Mouse (Mus musculus) retina, adult 2 months (tissue): ENCODE data around the gene Ube4a.
"Not testable (repeated sequence)": the region's sequence is repeated elsewhere in the genome, so short reads cannot be mapped to it uniquely, and the experiment has no call there.

ENCODE experiments used
- DNase-seq: peaks from one replicate; pipeline ENCODE4 v3.0.0-alpha.2; 2012; ENCODE audit warnings: low read depth, low spot score

The Ube4a gene

GRCm38 (mm10) chr9:44981104-44981503 is 15.7 kb upstream of the Ube4a start:
- DNase-seq = no peak

- DNase-seq = no peak
Observed at GRCm38 (mm10) chr9:44980242-44980641, 14.8 kb upstream of the Ube4a start, which contains the start of gene Cd3g. Gene Cd3g, minus strand, starts transcription at chr9:44980431.

GRCm38 (mm10) chr9:44979806-44980205 is 14.4 kb upstream of the Ube4a start:
- no peak for DNase-seq

DNA sequence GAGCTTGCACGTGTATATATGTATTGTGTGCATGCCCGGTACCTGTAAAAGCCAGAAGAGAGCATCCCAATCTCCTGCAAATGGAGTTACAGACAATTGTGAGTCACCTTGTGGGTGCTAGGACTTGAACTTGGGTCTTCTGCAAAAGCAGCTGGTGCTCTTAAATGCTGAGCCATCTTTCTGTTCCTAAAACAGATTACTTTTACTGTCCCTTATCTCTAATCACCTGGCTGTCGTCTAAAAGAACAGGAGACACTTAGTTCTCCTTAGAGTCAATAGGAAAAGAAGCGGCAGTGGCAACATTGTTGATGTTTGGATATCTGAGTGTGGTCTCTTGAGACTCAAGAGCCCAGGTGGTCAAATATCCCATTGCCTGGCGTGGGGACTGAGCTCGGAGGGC is 12.4 kb upstream of the Ube4a start:
- no peak for DNase-seq

DNA sequence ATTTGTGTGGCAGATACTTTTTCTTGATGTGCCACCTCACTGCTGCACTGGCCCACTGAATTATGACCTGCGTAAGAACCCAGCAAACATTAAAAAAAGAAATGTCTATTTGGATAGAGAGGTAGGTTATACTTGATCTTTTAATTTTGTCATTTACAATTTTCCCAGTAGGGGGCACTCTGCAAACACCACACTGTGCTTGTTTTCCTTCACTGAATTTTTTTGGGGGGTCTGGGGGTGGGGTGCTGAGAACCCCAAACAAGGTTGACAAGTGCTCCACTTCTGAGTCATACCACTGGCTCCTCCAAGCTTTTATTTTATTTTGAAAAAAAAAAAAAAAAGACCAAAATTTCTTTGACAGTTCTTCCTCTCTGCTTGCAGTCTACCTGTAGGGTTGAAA is 4.0 kb upstream of the Ube4a start:
- no peak for DNase-seq

GRCm38 (mm10) chr9:44967763-44968162 is 2.4 kb upstream of the Ube4a start:
- DNase-seq = not testable (repeated sequence)

DNA sequence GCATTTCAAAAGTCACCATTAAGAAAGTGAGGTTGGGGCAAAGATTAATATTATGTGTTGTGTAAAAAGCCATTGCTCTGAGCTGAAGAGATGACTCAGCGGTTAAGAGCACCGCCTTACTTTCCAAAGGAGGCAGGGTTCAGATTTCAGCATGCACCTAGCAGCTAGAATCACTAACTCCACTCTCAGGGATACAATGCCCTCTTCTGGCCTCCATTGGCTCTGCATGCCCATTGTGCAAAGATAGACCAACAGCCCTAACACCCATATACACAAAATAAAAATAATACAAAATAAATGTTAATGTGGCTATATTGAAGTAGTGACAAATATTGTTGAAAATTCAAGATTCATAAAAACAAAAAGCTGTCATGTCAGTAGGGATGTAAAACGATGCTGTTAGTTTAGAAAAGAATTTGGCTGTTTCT is 1.4 kb upstream of the Ube4a start:
- DNase-seq = peak; percentile 43

DNA sequence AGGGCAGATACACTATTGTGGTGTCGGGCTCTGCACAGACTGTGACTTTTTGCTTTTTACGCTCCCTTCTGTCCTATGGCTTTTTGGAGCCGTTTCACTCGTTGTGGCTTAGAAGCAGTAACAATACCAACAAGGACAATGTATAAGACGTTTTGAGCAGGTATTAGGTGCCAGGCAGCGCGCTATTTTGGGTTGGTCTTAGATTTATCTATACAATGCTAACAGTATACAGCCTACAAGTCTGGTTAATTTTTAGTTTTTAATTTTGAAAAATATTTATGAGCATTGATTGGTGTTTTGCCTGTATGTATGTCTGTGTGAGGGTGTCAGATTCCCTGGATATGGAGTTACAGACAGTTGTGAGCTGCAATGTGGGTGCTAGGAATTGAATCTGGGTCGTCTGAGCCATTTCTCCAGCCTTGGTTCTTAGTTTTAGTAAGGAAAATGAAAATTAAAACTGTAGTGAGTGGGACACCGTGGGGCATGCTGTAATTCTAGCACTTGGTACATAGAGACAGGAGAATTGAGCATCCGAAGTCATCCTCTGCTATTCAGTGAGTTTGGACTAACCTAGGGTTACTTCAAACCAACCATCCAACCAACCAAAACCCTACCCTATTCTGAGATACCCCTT is 550 bp upstream of the Ube4a start:
- no peak for DNase-seq

DNA sequence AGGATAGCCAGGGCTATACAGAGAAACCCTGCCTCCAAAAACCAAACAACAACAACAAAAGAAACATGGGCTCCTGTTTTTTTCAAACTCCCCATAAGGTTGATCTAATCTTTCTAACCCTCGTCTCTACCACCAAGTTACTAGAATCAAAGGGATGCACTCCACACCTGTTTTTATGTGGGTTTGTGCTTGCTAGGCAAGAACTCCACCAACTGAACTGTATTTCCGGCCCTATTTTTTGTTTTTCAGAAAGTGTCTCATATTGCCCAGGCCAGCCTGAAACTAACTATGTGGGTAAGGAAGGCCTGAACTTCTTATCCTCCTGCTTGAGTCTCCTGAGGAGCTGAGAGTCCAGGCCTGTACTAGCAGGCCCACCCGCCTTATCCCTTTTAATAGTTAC is 11.0 kb downstream of the Ube4a start:
- no peak for DNase-seq

- no peak for DNase-seq
Observed at GRCm38 (mm10) chr9:44947836-44948235, 17.6 kb downstream of the Ube4a start.

DNA sequence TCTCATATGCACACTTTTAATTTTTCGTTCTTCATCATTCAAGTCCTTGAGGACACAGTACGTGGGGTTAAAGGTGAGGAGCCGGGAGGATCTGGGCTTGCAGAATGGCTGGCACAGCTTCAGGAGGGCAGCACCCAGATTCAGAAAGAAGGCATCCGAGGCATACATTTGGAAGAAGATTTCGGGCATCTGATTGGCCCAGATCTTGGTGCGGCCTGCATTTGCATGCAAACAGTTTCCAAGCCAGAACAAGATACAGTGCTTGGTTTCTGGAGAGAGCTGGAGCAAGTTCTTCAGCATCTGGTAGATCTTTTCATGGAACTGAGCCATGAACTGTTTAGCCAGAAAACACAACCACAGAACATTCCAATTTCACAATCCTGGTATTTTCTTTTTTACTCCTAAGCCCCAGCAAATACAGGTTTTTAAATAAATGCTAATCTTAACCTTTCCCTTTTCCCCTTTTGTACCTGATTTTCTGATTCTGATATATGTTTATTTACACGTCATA is 19.2 kb downstream of the Ube4a start:
- no peak for DNase-seq

- DNase-seq = peak; percentile 78
Observed at GRCm38 (mm10) chr9:44942421-44942820, 23.0 kb downstream of the Ube4a start.

GRCm38 (mm10) chr9:44941756-44942155 is 23.6 kb downstream of the Ube4a start:
- no peak for DNase-seq

DNA sequence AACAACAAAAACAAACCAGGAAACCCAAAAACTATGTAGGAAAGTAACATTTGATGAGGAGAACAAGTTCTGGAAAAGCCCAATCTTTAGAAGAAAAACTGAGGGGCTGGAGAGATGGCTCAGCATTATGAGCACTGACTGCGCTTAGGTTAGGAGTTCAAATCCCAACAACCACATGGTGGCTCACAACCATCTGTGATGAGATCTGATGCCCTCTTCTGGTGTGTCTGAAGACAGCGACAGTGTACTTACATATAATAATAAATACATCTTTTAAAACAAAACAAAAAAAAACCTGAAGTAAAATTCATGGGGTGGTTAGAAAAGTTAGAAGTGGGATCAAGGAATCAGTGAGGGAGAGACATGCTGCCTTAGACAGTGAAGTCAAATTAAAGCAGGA is 43.9 kb downstream of the Ube4a start:
- no peak for DNase-seq

DNA sequence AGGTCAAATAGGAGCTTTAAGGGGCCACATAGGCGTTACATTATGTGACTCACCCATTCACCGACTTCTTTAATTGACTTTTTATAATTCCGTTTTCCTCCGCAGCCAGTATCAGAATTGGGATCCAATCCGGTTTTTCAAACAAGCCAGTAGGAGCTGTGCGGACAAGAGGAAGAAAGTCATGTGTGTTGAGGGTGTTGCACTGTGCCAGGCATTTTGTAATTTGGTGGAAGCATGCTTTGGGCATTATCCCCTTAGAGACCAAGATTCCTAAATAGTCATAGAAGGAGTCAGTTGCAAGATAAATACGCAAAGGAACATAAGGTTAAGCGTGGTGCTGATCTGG is 44.3 kb downstream of the Ube4a start:
- no peak for DNase-seq

- peak; percentile 87 for DNase-seq
Observed at GRCm38 (mm10) chr9:44920374-44921122, 44.9 kb downstream of the Ube4a start, which contains the start of gene Atp5l. Gene Atp5l, minus strand, starts transcription at chr9:44920742.

- DNase-seq = no peak
Observed at GRCm38 (mm10) chr9:44919606-44920005, 45.8 kb downstream of the Ube4a start.

DNA sequence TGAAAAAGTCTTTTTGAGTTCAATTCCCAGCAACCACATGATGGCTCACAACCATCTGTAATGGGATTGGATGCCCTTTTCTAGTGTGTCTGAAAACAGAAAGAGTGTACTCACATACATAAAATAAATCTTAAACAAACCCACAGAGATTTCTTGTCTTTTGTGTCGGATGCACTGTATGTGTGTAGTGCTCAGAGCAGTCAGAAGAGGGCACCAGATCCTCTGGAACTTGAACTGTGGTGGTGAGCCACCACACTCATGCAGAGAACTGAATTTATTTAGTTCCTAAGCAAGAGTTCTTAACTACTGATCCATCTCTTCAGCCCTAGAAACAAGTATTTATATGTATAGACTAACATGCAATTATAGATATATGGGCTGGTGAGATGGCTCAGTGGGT is 49.2 kb downstream of the Ube4a start:
- no peak for DNase-seq

GRCm38 (mm10) chr9:44914706-44915105 is 50.7 kb downstream of the Ube4a start:
- no peak for DNase-seq

DNA sequence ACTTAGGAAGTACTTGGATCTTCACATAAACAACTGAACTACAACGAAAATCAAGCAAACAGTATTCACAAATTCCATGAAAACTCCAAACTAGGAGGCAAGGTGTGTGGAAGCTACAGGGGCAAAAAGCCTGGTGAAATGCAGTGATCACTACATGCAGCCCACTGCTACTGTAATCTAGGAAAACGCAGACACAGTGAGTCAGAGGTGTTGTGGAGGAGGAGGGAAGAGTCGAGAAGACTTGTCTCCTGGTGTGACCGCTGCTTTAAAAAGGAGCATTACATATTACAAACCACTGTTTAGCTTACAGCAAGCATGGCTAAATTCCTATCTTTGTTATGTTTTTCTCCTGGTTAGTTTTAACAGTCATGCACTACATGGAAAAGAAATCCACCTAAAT is 54.0 kb downstream of the Ube4a start:
- no peak for DNase-seq

GRCm38 (mm10) chr9:44905620-44906019 is 59.8 kb downstream of the Ube4a start:
- no peak for DNase-seq

DNA sequence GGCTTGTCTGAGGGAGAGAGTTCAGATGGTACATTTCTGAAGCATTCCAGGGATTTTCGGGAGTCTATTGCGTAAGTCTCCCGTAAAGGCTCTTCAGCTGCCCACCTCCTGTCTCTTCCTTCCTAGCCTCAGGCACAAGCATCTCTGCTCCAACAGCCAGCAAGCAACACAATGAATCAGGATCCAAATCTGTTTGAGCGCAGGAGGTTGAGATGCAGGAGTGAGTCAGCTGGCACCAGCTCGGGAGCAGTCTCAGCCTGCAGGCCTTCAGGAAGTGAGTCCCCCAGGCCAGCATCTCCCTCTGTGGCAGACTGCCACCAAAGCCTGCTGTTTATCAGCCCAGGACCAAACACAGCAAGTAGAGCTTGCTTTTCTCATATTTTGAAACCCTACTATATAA is 60.4 kb downstream of the Ube4a start:
- no peak for DNase-seq

- no peak for DNase-seq
Observed at GRCm38 (mm10) chr9:44903856-44904255, 61.5 kb downstream of the Ube4a start.
